Mouse (Mus musculus) forebrain, embryonic 10.5 days (tissue): ENCODE data around the gene Dpp8. TPM values are rescaled to one million over a fixed set of nuclear protein-coding genes. Genes with fewer than 3 reads are reported as not detected.
A peak's percentile ranks its signal among the peaks of the same experiment; 100 is the strongest.

Source experiments
- DNase-seq: peaks from one replicate; pipeline ENCODE4 v3.0.0-alpha.2; 2017; ENCODE audit warnings: low spot score; ENCODE audit errors: extremely low spot score
- H3K27ac ChIP-seq: fragments of 300-500 bp; sonication (generic); 2 replicates; pipeline ENCODE4 v1.5.1; 2016; ENCODE audit warnings: mild to moderate bottlenecking
- H3K27me3 ChIP-seq: fragments of 300-500 bp; sonication (generic); 2 replicates; pipeline ENCODE4 v1.6.1; 2016; ENCODE audit warnings: mild to moderate bottlenecking; ENCODE audit not compliant: poor library complexity, severe bottlenecking
- H3K36me3 ChIP-seq: fragments of 300-500 bp; sonication (generic); replicated peaks from 2 replicates; pipeline ENCODE4 v1.6.1; 2016; ENCODE audit warnings: mild to moderate bottlenecking, moderate library complexity
- H3K4me1 ChIP-seq: fragments of 300-500 bp; sonication (generic); 2 replicates; pipeline ENCODE4 v1.6.1; 2016
- H3K4me3 ChIP-seq: fragments of 300-500 bp; sonication (generic); 2 replicates; pipeline ENCODE4 v1.5.1; 2016; ENCODE audit warnings: mild to moderate bottlenecking, moderate library complexity
- H3K9me3 ChIP-seq: fragments of 300-500 bp; sonication (generic); 2 replicates; pipeline ENCODE4 v1.6.1; 2016; ENCODE audit warnings: mild to moderate bottlenecking, moderate library complexity
- WGBS: fragments of 180-500 bp; shearing (Covaris S2); methylation state at CpG from one replicate; pipeline ENCODE4 v1.1.7; 2016; 5-methylcytosine and 5-hydroxymethylcytosine counted together
- polyA plus RNA-seq: library from polyadenylated mRNA; unstranded; fragments of >200 nt; fragmentation: Nextera tagmentation; extraction: Ambion mirVana; gene quantifications from 2 replicates; pipeline ENCODE4 v1.2.1, GENCODE M21; 2016

The Dpp8 gene
- polyA plus RNA-seq, 1 experiment from 2014 or later, result 46.7 TPM

DNA sequence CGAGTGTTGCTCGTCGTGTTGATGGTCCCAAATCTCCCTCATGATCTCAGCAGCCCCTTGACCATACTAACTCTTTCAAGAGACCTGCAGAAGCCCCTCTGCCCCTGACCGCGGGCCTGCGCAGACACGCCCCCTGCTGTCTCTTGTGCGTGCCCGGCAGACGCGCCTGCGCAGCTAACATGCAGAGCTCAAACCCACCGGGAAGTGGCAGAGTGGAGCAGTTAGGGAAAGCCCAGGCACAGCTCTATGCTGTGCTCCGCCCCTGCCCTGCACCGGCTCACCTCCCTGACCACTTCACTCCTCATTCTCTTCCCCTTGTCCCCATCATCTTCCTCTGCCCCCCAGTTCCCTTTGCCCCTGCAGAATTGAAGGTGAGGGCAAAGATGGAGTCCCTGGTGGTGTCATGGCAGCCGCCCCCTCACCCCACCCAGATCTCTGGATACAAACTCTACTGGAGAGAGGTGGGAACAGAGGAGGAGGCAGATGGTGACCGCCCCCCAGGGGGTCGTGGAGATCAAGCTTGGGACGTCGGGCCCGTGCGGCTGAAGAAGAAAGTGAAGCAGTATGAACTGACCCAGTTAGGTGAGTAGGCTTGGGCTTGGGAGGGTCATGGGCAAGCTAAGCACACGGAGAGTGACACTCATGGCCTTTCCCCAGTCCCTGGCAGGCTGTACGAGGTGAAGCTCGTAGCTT lies 96.1 kb downstream of the Dpp8 start:
- WGBS, result 8% methylated on average over 25 of the region's 25 CpGs
- Histone ChIP-seq H3K4me3 (peak overlapping the region; percentile 45), H3K4me1 (peaks cover 30% of the 10 kb centered on the region), H3K27ac (peak overlapping the region; percentile 72), H3K9me3 (no peaks in the 10 kb centered on the region), H3K27me3 (peaks cover 51% of the 10 kb centered on the region), H3K36me3 (peaks cover 19% of the 10 kb centered on the region)
- DNase-seq, result peak; percentile 80

DNA sequence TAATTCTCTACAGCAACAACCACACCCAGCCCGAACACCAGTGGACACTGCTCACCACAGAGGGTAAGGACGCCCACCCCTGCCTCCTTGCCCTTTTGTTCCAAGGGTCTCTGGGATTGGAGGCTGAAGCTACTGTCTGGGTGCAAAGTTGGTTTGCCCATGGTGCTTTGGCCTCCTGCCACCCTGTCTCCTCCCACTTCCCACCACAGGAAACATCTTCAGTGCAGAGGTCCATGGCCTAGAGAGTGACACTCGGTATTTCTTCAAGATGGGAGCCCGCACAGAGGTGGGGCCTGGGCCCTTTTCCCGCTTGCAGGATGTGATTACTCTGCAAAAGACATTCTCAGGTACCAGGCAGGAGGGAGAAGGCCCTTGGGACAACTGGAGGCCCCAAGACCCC lies 99.5 kb downstream of the Dpp8 start:
- peaks cover 49% of the 10 kb centered on the region for H3K4me1 ChIP-seq
- peaks cover 52% of the 10 kb centered on the region for H3K27me3 ChIP-seq
- no peaks in the 10 kb centered on the region for H3K9me3 ChIP-seq
- no peak for DNase-seq
- H3K27ac ChIP-seq, result 0 out of 2 replicates have a peak overlapping the region, but pooled peaks have one; percentile 40
- 88% methylated on average over 5 of the region's 5 CpGs for WGBS
- H3K36me3 ChIP-seq, result peaks cover 10% of the 10 kb centered on the region
- H3K4me3 ChIP-seq, result no peak overlapping the region

Other genes starting within 250 kb of the Dpp8 start
- gene Dennd4a, start 221.1 kb upstream of the Dpp8 start, polyA plus RNA-seq, result 8.8 and 10.2 TPM in 2 replicates
- gene Slc24a1, start 80.8 kb upstream of the Dpp8 start, polyA plus RNA-seq, result 0.04 TPM in 1 of 2 replicates, not detected in the other
- gene Ints14, start 71.5 kb upstream of the Dpp8 start, polyA plus RNA-seq, result 74.2 and 77.6 TPM in 2 replicates
- 105 and 112 TPM in 2 replicates for gene Hacd3, start 10.7 kb upstream of the Dpp8 start, polyA plus RNA-seq
- gene Igdcc4, start 69.1 kb downstream of the Dpp8 start, polyA plus RNA-seq, result 7.7 and 8.0 TPM in 2 replicates
- gene Igdcc3, start 108.8 kb downstream of the Dpp8 start, polyA plus RNA-seq, result 208 and 246 TPM in 2 replicates
- gene Parp16, start 162.9 kb downstream of the Dpp8 start, polyA plus RNA-seq, result 7.0 and 8.5 TPM in 2 replicates
- 0.14 TPM in 1 of 2 replicates, not detected in the other for gene Cilp, start 232.8 kb downstream of the Dpp8 start, polyA plus RNA-seq